Mouse (Mus musculus): ENCODE measurements around the gene B4galt4.

DNA sequence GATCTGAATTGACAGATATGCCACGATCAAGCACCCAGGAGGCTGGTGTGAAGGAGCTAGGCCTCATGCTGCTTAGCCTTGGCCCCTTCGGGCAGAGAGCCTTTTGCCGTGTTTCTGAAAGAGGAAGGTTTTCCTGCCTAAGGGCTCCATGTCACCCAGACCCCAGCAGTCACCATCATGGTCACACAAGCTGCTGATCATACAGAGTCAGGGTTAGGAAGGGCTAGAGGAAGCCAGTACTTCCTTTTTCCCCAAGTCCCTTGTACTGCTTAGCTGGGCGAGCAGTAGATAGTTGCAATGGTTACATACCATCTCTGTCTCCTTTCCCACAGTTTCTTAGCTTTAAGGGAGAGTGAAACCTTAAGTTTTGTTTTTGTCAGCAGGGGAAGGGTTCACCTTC is 21.4 kb downstream of the B4galt4 start:
- TF ChIP-seq CTCF (IDR thresholded peaks at IDR 0.05; ENCODE audit: insufficient read depth, low read length), result no peak
- no peak for TF ChIP-seq POLR2A (IDR thresholded peaks at IDR 0.05; ENCODE audit: borderline replicate concordance, extremely low read depth, low read depth, low read length)
